ENCODE assay signal across 16 mouse cellular contexts in the genomic region with DNA sequence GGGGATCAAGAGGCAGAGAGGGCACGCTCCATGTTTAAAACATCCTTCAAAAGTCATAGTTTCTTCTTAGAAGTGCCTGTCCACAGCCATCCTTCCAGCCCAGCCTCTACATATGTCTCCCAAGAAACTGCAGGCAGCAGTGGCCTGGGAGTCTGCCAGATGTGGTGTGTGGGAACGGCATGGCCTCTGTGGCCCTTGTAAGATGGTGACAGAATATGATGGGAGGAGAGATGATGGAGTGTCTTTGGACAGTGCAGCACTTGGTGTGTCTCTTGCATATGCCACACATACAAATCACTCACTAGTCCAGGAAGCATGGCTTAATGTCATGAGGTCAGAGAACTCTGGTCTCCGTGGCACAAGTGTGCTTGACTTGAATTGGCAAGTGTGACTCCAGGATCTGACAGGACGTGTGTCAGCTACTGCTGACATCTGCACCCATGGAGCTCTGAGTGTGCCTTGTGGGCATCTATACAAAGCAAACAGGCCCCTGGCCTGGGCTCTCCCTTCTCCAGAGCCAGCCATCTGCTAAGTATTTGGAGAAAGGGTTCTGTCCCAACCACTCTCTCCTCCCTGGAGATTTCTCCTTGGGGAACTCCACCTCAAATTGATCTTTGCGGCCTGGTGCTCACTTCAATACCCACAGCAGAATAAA.
A peak's percentile ranks its signal among the peaks of the same experiment; 100 is the strongest.
DNase-seq lines count a peak whose midpoint lies in the region; ATAC-seq and TF ChIP-seq lines count a peak whose summit lies in the region.
"Had no signal": no experiment of that assay in that cellular context is flagged by ENCODE, and none has a peak within 500 bp of the region (broad histone marks: within the 10 kb centered on the region; RNA-seq: fewer than 3 reads in every experiment).

No protein-coding gene starts in this region.

- H3K4me1 ChIP-seq in hindbrain, embryonic 13.5 days (replicated peaks), result peaks cover 27% of the 10 kb centered on the region
- peaks cover 27% of the 10 kb centered on the region for H3K4me1 ChIP-seq in hindbrain, embryonic 10.5 days (replicated peaks)
- peaks cover 29% of the 10 kb centered on the region for H3K4me1 ChIP-seq in embryonic facial prominence, embryonic 13.5 days
- peaks cover 18% of the 10 kb centered on the region for H3K4me1 ChIP-seq in hindbrain, embryonic 15.5 days (replicated peaks)
- H3K4me1 ChIP-seq: heart, embryonic 13.5 days had no signal

- H3K27me3 ChIP-seq in hindbrain, embryonic 13.5 days, result no peaks in the 10 kb centered on the region
- 0 out of 2 replicates have a peak, but pooled peaks cover 7% of the 10 kb centered on the region for H3K27me3 ChIP-seq in hindbrain, embryonic 10.5 days (ENCODE audit: insufficient read depth, poor library complexity, severe bottlenecking)
- no peaks in the 10 kb centered on the region for H3K27me3 ChIP-seq in embryonic facial prominence, embryonic 13.5 days
- no peaks in the 10 kb centered on the region for H3K27me3 ChIP-seq in hindbrain, embryonic 15.5 days

- no peaks in the 10 kb centered on the region for H3K36me3 ChIP-seq in hindbrain, embryonic 13.5 days
- H3K36me3 ChIP-seq in hindbrain, embryonic 10.5 days, result no peaks in the 10 kb centered on the region
- no peaks in the 10 kb centered on the region for H3K36me3 ChIP-seq in embryonic facial prominence, embryonic 13.5 days
- no peaks in the 10 kb centered on the region for H3K36me3 ChIP-seq in hindbrain, embryonic 15.5 days
- H3K36me3 ChIP-seq: heart, embryonic 13.5 days had no signal

- H3K9me3 ChIP-seq in hindbrain, embryonic 13.5 days, result no peaks in the 10 kb centered on the region
- no peaks in the 10 kb centered on the region for H3K9me3 ChIP-seq in hindbrain, embryonic 10.5 days
- no peaks in the 10 kb centered on the region for H3K9me3 ChIP-seq in embryonic facial prominence, embryonic 13.5 days
- no peaks in the 10 kb centered on the region for H3K9me3 ChIP-seq in hindbrain, embryonic 15.5 days
- H3K9me3 ChIP-seq: heart, embryonic 13.5 days had no signal

- TF ChIP-seq CTCF in layer of hippocampus, adult 2 months (conservative IDR thresholded peaks at IDR 0.05), result no peak

- 61% methylated on average over 5 of the region's 5 CpGs for WGBS in hindbrain, embryonic 13.5 days
- WGBS in hindbrain, embryonic 10.5 days, result 66% methylated on average over 5 of the region's 5 CpGs
- 57% methylated on average over 5 of the region's 5 CpGs for WGBS in embryonic facial prominence, embryonic 13.5 days
- WGBS in hindbrain, embryonic 15.5 days, result 57% methylated on average over 5 of the region's 5 CpGs

- no peak for DNase-seq in hindbrain, embryonic 10.5 days (ENCODE audit: low spot score)
- peak; percentile 28 for DNase-seq in lung, postnatal 36 days
- DNase-seq in adrenal gland, postnatal 25 days, result no peak
- DNase-seq in layer of hippocampus, adult 2 months (ENCODE audit: low spot score in 2 of 2), result no peak
- DNase-seq in left cerebral cortex, adult 18-20 months (ENCODE audit: low spot score in 2 of 2), result no peak
- DNase-seq: adrenal gland, postnatal 10 days; layer of hippocampus, postnatal 36 days; right cerebral cortex, postnatal 25 days had no signal

- ATAC-seq in hindbrain, embryonic 13.5 days (ENCODE audit: low FRiP score), result peak; percentile 47
- ATAC-seq in embryonic facial prominence, embryonic 13.5 days (ENCODE audit: insufficient number of reproducible peaks, insufficient read depth, low FRiP score, low TSS enrichment, low read depth), result no peak
- peak; percentile 40; the same call in 1 of the 2 replicates for ATAC-seq in hindbrain, embryonic 15.5 days (ENCODE audit: low FRiP score, low read depth)
- ATAC-seq: inflammation-experienced regulatory T-cells, adult 6 months; Patski had no signal

- H3K27ac ChIP-seq in hindbrain, embryonic 13.5 days, result peak overlapping the region; percentile 79
- H3K27ac ChIP-seq in hindbrain, embryonic 10.5 days, result no peak overlapping the region; the same call in 1 of the 2 replicates
- peak overlapping the region; percentile 90 for H3K27ac ChIP-seq in embryonic facial prominence, embryonic 13.5 days
- peak overlapping the region; percentile 38; the same call in 1 of the 2 replicates for H3K27ac ChIP-seq in hindbrain, embryonic 15.5 days (replicated peaks)
- no peak overlapping the region for H3K27ac ChIP-seq in layer of hippocampus, adult 2 months
- H3K27ac ChIP-seq: heart, embryonic 13.5 days; kidney, postnatal 0 days had no signal

- H3K4me3 ChIP-seq in hindbrain, embryonic 13.5 days, result no peak overlapping the region
- H3K4me3 ChIP-seq in hindbrain, embryonic 10.5 days, result no peak overlapping the region
- H3K4me3 ChIP-seq in embryonic facial prominence, embryonic 13.5 days, result no peak overlapping the region
- no peak overlapping the region for H3K4me3 ChIP-seq in hindbrain, embryonic 15.5 days
- no peak overlapping the region for H3K4me3 ChIP-seq in layer of hippocampus, adult 2 months
- H3K4me3 ChIP-seq: heart, embryonic 13.5 days had no signal

- H3K9ac ChIP-seq in hindbrain, embryonic 13.5 days, result no peak overlapping the region
- no peak overlapping the region for H3K9ac ChIP-seq in embryonic facial prominence, embryonic 13.5 days
- no peak overlapping the region for H3K9ac ChIP-seq in hindbrain, embryonic 15.5 days
- H3K9ac ChIP-seq: heart, embryonic 13.5 days had no signal

- no peak overlapping the region for H3K4me2 ChIP-seq in hindbrain, embryonic 13.5 days
- 0 out of 2 replicates have a peak overlapping the region, but pooled peaks have one; percentile 39 for H3K4me2 ChIP-seq in embryonic facial prominence, embryonic 13.5 days
- no peak overlapping the region for H3K4me2 ChIP-seq in hindbrain, embryonic 15.5 days
- H3K4me2 ChIP-seq: heart, embryonic 13.5 days; liver, embryonic 11.5 days had no signal

Comparison
In these comparisons a context has a peak if more than half of its experiments do, and no peak if none do; other contexts are left out.
1. H3K27ac ChIP-seq: peak in hindbrain, embryonic 13.5 days (single experiment), embryonic facial prominence, embryonic 13.5 days (single experiment) and hindbrain, embryonic 15.5 days (single experiment); none in hindbrain, embryonic 10.5 days (single experiment) and layer of hippocampus, adult 2 months (single experiment).